Mouse (Mus musculus) cortical plate, adult 2 months (tissue): Measurements from ENCODE around the gene Rora.

ENCODE experiments used
- CTCF ChIP-seq: fragments of 200-500 bp; IDR thresholded peaks from 2 replicates; pipeline ENCODE4 v1.5.1; 2011; ENCODE audit warnings: mild to moderate bottlenecking, control low read depth, low read length; ENCODE audit not compliant: insufficient read depth; ENCODE audit errors: extremely low read depth
- POLR2A ChIP-seq: fragments of 200-500 bp; IDR thresholded peaks from 2 replicates; pipeline ENCODE4 v1.6.1; 2011; ENCODE audit warnings: mild to moderate bottlenecking, low read length, control low read depth; ENCODE audit not compliant: insufficient read depth; ENCODE audit errors: extremely low read depth

DNA sequence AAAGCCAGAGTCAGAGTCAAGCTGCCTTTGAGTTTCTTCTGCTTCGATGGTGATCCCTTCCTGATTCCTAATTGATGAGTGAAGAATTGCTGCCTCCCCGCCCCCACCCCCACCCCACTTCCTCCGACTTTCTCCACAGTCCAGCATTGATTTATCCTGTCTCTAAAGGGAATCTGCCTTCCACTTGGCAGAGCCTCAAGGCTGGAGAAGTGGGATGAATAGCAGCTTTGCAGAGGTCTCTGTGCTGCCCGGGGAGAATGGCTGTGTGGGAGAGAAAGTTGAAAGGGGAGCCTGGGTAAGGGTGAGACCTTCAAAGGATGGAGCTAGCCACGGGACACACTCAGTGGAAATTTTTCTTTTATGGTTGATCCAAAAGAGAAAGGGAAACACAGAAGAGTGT, 18.9 kb downstream of the Rora start:
- TF ChIP-seq CTCF (no peak), POLR2A (no peak)
